Mouse (Mus musculus) intestine, embryonic 16.5 days (tissue): ENCODE measurements at regions not wholly inside any gene's neighbourhood (a gene's known extent, or its start where the extent isn't known, plus 50 kb on each side); places are given as distances from the start of the nearest gene placed in this dataset.
"Not testable (repeated sequence)": the region's sequence is repeated elsewhere in the genome, so short reads cannot be mapped to it uniquely, and the experiment has no call there.

Source experiments
- ATAC-seq: fragments of 200-750 bp; cut with Nextera tagmentation; 2 replicates; pipeline ENCODE4 v1.8.0; 2017; ENCODE audit warnings: moderate TSS enrichment, moderate library complexity
- H3K27ac ChIP-seq: fragments of 300-500 bp; sonication (generic); 2 replicates; pipeline ENCODE4 v1.5.1; 2014; ENCODE audit warnings: mild to moderate bottlenecking, low read length
- H3K27me3 ChIP-seq: fragments of 300-500 bp; sonication (generic); replicated peaks from 2 replicates; pipeline ENCODE4 v1.6.1; 2014; ENCODE audit warnings: low read length, control low read depth, mixed read lengths; ENCODE audit not compliant: control insufficient read depth, insufficient read depth
- H3K36me3 ChIP-seq: fragments of 300-500 bp; sonication (generic); 2 replicates; pipeline ENCODE4 v1.6.1; 2014; ENCODE audit warnings: low read length, control low read depth; ENCODE audit not compliant: control insufficient read depth, insufficient read depth
- H3K4me1 ChIP-seq: fragments of 300-500 bp; sonication (generic); 2 replicates; pipeline ENCODE4 v1.6.1; 2014; ENCODE audit warnings: low read length, control low read depth, mixed read lengths; ENCODE audit not compliant: control insufficient read depth, insufficient read depth
- H3K4me2 ChIP-seq: fragments of 300-500 bp; sonication (generic); 2 replicates; pipeline ENCODE4 v1.6.1; 2014; ENCODE audit warnings: low read depth, low read length, control low read depth
- H3K4me3 ChIP-seq: fragments of 300-500 bp; sonication (generic); 2 replicates; pipeline ENCODE4 v1.5.1; 2014; ENCODE audit warnings: mild to moderate bottlenecking, low read length
- H3K9ac ChIP-seq: fragments of 300-500 bp; sonication (generic); 2 replicates; pipeline ENCODE4 v1.6.1; 2014; ENCODE audit warnings: low read depth, low read length
- H3K9me3 ChIP-seq: fragments of 300-500 bp; sonication (generic); 2 replicates; pipeline ENCODE4 v1.6.1; 2016; ENCODE audit warnings: low read length, control low read depth; ENCODE audit not compliant: control insufficient read depth
- WGBS: fragments of 180-500 bp; shearing (Covaris S2); extraction: QIAGEN DNeasy Blood & Tissue Kit; methylation state at CpG from one replicate; pipeline ENCODE4 v1.1.7; 2014; 5-methylcytosine and 5-hydroxymethylcytosine counted together

DNA sequence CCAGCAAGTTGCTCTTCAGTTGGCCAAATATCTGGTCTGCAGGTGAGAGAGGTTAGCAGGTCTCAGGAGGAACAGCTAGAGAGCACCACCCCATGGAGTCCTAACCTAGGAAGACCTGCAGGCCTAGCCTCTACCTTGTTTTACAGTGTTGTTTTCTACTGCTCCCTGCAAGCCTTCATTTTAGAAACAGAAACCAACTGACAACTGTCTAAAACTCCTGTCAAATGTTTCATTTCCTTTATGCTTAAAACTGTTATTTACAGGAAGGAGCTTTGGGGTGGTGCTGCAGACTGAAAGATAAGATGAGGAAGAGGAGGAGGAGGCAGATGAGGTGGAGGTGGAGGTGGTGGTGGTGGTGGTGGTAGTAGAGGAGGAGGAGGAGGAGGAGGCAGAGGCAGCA lies 96.6 kb upstream of the Selenop start:
- no peaks in the 10 kb centered on the region for H3K27me3 ChIP-seq

DNA sequence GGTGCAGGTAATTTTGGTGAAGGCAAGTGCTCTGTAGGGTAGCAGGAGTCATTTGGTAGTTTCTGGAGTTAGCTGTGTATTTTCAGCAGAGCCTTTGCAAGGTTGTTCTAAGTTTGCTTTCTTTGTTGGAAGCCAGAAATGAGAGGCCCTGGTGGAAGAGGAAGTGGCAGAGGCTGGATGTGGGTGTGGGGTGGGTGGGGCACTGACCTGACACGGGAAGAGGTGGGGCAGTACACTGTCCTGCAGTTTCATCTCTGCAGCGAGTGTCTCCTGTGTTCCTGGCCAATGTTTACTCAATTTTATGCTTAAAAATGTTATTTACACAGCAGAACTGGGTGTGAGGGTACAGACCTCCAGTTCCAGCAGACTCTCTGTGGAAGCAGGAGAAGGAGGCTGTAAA lies 94.3 kb upstream of the Selenop start:
- H3K4me2 ChIP-seq = no peak overlapping the region
- 27% methylated on average over 2 of the region's 2 CpGs for WGBS
- ATAC-seq = peak; percentile 77
- no peaks in the 10 kb centered on the region for H3K4me1 ChIP-seq
- no peak overlapping the region for H3K9ac ChIP-seq
- H3K36me3 ChIP-seq = no peaks in the 10 kb centered on the region
- H3K9me3 ChIP-seq = no peaks in the 10 kb centered on the region
- H3K27me3 ChIP-seq = no peaks in the 10 kb centered on the region
- no peak overlapping the region for H3K27ac ChIP-seq
- no peak overlapping the region for H3K4me3 ChIP-seq

More for the DNA sequence above, 96.6 kb upstream of the Selenop start:
- H3K9ac ChIP-seq = no peak overlapping the region
- ATAC-seq = no peak
- H3K4me3 ChIP-seq = no peak overlapping the region
- H3K36me3 ChIP-seq = no peaks in the 10 kb centered on the region
- H3K27ac ChIP-seq = no peak overlapping the region
- H3K4me2 ChIP-seq = no peak overlapping the region
- no peaks in the 10 kb centered on the region for H3K4me1 ChIP-seq
- no peaks in the 10 kb centered on the region for H3K9me3 ChIP-seq

DNA sequence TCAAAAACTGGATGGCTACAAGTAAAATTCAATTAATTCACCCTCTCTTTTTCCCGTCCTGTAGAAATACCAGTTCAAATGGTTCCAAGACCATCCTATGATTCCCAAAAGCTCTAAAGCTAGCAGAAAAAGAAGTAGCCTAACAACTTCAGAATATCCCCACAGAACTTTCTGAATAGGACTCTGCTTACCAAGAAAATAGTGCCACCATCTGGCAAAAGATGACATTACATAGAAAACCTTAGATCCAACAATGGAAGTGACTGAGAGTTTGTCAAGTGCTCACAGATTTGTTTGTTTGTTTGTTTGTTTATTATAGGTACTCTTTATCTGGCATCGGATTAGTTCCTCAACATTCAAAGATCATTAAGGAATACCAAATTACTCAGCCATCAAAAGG lies 93.5 kb upstream of the Selenop start:
- no peak overlapping the region for H3K4me3 ChIP-seq
- H3K27ac ChIP-seq = no peak overlapping the region
- 51% methylated on average over 2 of the region's 2 CpGs for WGBS
- no peaks in the 10 kb centered on the region for H3K4me1 ChIP-seq
- no peak for ATAC-seq
- H3K36me3 ChIP-seq = no peaks in the 10 kb centered on the region
- H3K9ac ChIP-seq = no peak overlapping the region
- no peak overlapping the region for H3K4me2 ChIP-seq
- H3K27me3 ChIP-seq = no peaks in the 10 kb centered on the region
- H3K9me3 ChIP-seq = no peaks in the 10 kb centered on the region

DNA sequence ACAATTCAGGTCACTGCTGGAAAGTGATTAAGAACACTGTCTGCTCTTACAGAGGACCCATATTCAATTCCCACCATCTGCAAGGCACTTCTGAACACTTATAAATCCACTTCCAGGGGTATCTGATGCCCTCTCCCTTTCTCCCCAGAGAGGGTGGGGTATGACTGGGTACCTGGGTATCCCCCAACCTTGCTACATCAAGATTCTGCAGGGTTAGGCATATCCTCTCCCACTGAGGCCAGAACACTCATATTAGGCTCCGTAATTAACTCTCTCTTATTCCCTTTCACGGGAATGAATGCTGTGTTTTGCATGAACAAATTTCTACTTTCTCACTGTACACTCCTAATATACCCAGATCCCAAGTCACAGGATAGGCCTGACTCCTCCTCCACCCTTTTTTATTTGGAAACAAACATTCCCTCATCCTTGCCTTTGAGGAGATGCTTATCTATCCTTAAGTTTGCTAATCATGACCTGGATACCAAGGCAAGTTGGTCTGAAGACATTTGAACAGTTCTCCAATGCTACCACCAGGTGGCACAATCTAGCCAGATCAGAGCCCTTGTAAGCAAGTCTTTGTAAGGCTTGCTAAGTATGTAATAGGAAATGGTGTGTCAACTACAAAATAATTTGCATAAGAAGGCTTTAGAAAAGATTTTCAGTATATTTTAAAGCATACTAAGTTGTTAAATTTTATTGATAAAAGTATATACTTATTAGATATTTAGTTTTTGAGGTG lies 66.3 kb upstream of the Selenop start:
- ATAC-seq = peak; percentile 59
- Histone ChIP-seq H3K27ac (no peak overlapping the region), H3K4me2 (no peak overlapping the region), H3K4me3 (no peak overlapping the region), H3K9me3 (no peaks in the 10 kb centered on the region), H3K4me1 (no peaks in the 10 kb centered on the region), H3K27me3 (no peaks in the 10 kb centered on the region), H3K9ac (no peak overlapping the region), H3K36me3 (no peaks in the 10 kb centered on the region)
- WGBS = 78% methylated on average over 2 of the region's 2 CpGs

DNA sequence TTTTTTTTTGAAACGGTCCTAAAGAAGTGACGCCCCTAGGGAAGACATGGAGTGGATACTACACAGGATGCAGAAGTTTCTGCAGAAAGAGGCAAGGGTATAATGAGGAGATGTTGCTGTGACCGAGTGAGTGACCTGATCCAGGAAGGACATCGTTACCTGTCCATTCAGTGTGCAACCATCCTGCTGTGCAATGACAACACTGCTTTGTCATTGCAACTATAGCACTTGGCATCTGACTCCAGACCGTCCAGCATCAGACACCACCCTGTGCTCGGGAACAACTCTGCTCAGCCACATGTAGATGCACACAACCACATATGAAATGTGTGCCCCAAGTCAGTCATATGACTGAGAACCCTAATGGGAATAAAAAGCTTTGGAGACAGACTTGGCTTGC lies 62.8 kb upstream of the Selenop start:
- WGBS = 79% methylated on average over 6 of the region's 6 CpGs
- Histone ChIP-seq H3K4me2 (no peak overlapping the region), H3K27ac (no peak overlapping the region), H3K36me3 (no peaks in the 10 kb centered on the region), H3K4me1 (no peaks in the 10 kb centered on the region), H3K4me3 (no peak overlapping the region), H3K9ac (no peak overlapping the region), H3K27me3 (no peaks in the 10 kb centered on the region), H3K9me3 (no peaks in the 10 kb centered on the region)
- ATAC-seq = no peak

DNA sequence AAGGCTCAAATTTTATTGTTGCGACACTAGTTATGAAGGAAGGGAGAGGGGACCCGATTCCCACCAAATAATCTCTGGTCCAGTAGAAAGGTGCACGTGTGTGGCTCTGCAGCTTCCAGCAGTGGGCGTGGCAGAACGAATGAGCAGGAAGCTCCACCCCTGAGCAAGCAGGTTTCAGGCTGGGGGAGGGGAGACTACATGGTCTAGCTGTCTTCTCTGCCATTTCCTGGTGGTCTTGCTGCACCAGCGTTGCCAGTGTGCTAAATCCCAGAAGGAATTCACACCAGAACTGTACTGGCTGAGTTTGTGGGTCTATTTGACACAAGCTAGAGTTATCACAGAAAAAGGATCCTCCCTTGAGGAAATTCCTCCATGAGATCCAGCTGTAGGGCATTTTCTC lies 62.3 kb upstream of the Selenop start:
- H3K9me3 ChIP-seq, H3K4me1 ChIP-seq, ATAC-seq, H3K27ac ChIP-seq, H3K36me3 ChIP-seq, H3K4me3 ChIP-seq, H3K27me3 ChIP-seq, H3K4me2 ChIP-seq, H3K9ac ChIP-seq: not testable (repeated sequence)
- 61% methylated on average over 6 of the region's 6 CpGs for WGBS

DNA sequence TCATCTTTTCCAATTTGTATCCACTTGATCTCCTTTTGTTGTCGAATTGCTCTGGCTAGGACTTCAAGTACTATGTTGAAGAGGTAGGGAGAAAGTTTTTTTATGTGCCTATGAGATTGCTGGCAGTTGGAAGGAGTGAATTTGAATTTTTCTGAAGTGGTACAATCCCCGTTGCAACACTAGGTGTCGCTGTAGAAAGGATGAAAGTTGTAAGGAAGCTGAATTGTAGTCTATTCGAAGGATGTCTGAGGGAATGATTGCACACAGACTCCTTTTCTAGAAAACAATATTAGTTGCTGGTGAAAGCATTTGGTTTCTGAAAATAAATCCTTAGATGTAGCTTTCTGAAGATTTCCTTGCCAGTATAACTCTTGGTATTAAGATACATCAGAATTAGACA lies 54.6 kb upstream of the Selenop start:
- no peaks in the 10 kb centered on the region for H3K27me3 ChIP-seq
- H3K9me3 ChIP-seq = no peaks in the 10 kb centered on the region
- no peaks in the 10 kb centered on the region for H3K36me3 ChIP-seq
- H3K9ac ChIP-seq = no peak overlapping the region
- WGBS = 3% methylated on average over 4 of the region's 4 CpGs
- no peak overlapping the region for H3K4me2 ChIP-seq
- H3K4me1 ChIP-seq = no peaks in the 10 kb centered on the region
- H3K27ac ChIP-seq = no peak overlapping the region
- no peak overlapping the region for H3K4me3 ChIP-seq
- ATAC-seq = no peak

DNA sequence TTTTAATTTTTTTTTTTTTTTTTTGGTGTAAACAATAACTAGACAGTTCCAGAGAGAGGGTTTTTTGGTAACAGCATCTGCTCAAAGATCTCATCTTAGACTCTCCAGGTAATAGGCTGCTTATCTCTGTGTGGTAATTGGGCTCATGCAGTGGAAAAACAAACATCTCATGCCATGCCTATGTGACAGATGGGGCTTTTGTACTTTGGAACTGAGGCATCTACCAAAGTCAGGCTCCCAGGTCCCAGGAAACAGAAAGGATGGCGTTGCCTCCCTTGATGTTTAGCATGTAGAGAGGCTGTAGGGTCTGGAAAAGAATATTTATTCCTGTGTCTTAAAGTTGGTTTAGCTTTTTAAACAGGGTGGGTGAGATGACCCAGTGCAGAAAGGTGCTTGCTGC lies 53.1 kb upstream of the Selenop start:
- Histone ChIP-seq H3K9me3 (no peaks in the 10 kb centered on the region), H3K27ac (no peak overlapping the region; the same call in 1 of the 2 replicates), H3K4me2 (no peak overlapping the region), H3K4me1 (no peaks in the 10 kb centered on the region), H3K9ac (no peak overlapping the region), H3K36me3 (no peaks in the 10 kb centered on the region), H3K4me3 (no peak overlapping the region), H3K27me3 (no peaks in the 10 kb centered on the region)
- ATAC-seq = peak; percentile 85
- 33% methylated on average over 1 of the region's 1 CpGs for WGBS
